Mouse (Mus musculus) forebrain, embryonic 14.5 days (tissue): ENCODE measurements around the gene Usp5. TPM values are rescaled to one million over a fixed set of nuclear protein-coding genes. Genes with fewer than 3 reads are reported as not detected.
A peak's percentile ranks its signal among the peaks of the same experiment; 100 is the strongest.

Source experiments
- ATAC-seq: fragments of 200-750 bp; cut with Nextera tagmentation; 2 replicates; pipeline ENCODE4 v1.8.0; 2017; ENCODE audit warnings: mild to moderate bottlenecking, moderate library complexity
- DNase-seq: peaks from one replicate; pipeline ENCODE4 v3.0.0-alpha.2; 2015; ENCODE audit warnings: low spot score
- H3K27ac ChIP-seq: fragments of 300-500 bp; sonication (generic); 2 replicates; pipeline ENCODE4 v1.5.1; 2014; ENCODE audit warnings: low read depth, mild to moderate bottlenecking, control low read depth, low read length, moderate library complexity
- H3K27me3 ChIP-seq: fragments of 300-500 bp; sonication (generic); replicated peaks from 2 replicates; pipeline ENCODE4 v1.6.1; 2014; ENCODE audit warnings: low read length, control low read depth, mixed read lengths; ENCODE audit not compliant: control insufficient read depth, insufficient read depth
- H3K36me3 ChIP-seq: fragments of 300-500 bp; sonication (generic); 2 replicates; pipeline ENCODE4 v1.6.1; 2014; ENCODE audit warnings: low read length, control low read depth; ENCODE audit not compliant: control insufficient read depth, insufficient read depth
- H3K4me1 ChIP-seq: fragments of 300-500 bp; sonication (generic); 2 replicates; pipeline ENCODE4 v1.6.1; 2014; ENCODE audit warnings: antibody characterized with exemption, low read length, control low read depth; ENCODE audit not compliant: control insufficient read depth, insufficient read depth
- H3K4me2 ChIP-seq: fragments of 300-500 bp; sonication (generic); 2 replicates; pipeline ENCODE4 v1.6.1; 2014; ENCODE audit warnings: mild to moderate bottlenecking, control low read depth, low read length
- H3K4me3 ChIP-seq: fragments of 300-500 bp; sonication (generic); 2 replicates; pipeline ENCODE4 v1.5.1; 2014; ENCODE audit warnings: low read depth, low read length, control low read depth
- H3K9ac ChIP-seq: fragments of 300-500 bp; sonication (generic); 2 replicates; pipeline ENCODE4 v1.6.1; 2014; ENCODE audit warnings: mild to moderate bottlenecking, low read length, control low read depth, moderate library complexity
- H3K9me3 ChIP-seq: fragments of 300-500 bp; sonication (generic); replicated peaks from 2 replicates; pipeline ENCODE4 v1.6.1; 2016; ENCODE audit warnings: low read length, control low read depth, mixed read lengths; ENCODE audit not compliant: control insufficient read depth
- WGBS: fragments of 180-500 bp; shearing (Covaris S2); extraction: QIAGEN DNeasy Blood & Tissue Kit; methylation state at CpG from one replicate; pipeline ENCODE4 v1.1.7; 2014; 5-methylcytosine and 5-hydroxymethylcytosine counted together
- polyA plus RNA-seq: library from polyadenylated mRNA; unstranded; fragments of >200 nt; fragmentation: Nextera tagmentation; extraction: Ambion mirVana; gene quantifications from 2 replicates; pipeline ENCODE4 v1.2.1, GENCODE M21; 2014

The Usp5 gene
- polyA plus RNA-seq, result 154 and 174 TPM in 2 replicates

DNA sequence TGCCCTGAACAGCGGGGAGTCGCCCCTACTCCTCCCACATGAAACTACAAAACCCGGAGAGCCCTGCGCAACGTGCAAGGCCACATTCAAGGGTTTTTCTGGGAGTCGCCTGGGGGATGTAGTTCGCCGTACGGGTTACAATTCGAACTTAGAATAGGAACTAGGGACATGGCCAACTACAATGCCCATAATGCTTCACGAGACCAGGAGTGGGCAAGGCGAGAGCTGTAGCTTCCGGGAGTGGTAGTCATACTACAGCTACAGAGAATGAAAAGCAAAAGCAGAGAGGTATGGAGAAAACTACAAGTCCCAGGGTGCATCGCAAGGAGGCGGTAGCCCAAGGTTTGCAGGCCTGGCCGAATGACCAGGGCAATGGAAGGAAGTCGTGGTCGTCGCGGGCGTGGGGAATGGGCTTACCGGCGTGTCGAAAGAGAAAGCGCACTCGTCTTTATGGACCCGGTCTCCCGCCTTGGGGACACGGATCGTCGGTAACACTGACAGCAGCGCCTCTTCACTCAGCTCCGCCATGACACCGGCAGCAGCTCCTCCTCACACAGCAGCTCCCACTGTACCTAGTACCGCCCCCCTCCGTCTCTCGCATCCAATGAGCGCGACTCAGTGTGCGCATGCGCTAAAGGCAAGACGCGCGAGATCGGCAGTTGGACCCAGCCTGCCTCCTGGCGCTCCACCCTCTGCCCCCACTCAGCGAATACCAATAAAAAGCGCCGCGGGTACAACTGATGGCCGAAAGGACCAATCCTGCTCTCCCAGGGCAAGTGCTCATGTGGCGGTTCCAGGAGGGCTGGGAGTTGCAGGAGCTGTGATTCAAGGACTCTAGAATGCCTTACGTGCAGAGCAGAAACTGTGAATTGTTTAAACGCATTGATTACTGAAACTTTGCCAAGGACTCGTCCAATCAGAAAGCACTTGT is at the start of gene Usp5, which contains the start of gene Cdca3:
Gene Usp5, minus strand, starts transcription at position 617 of the 931 bp plus-strand sequence.
Gene Cdca3, plus strand, starts transcription at position 680 of the 931 bp plus-strand sequence.
- Histone ChIP-seq H3K27ac (peak within 1 kb of the TSS; percentile 73), H3K27me3 (no peaks in the 10 kb centered on the region), H3K36me3 (peaks cover 44% of the 10 kb centered on the region), H3K4me2 (peak within 1 kb of the TSS; percentile 95), H3K9me3 (no peaks in the 10 kb centered on the region), H3K9ac (peak within 1 kb of the TSS; percentile 71), H3K4me3 (peak within 1 kb of the TSS; percentile 56), H3K4me1 (peaks cover 11% of the 10 kb centered on the region)
- ATAC-seq (peak; percentile 94), DNase-seq (peak; percentile 100)
- under 1% methylated on average over 55 of the region's 55 CpGs for WGBS

DNA sequence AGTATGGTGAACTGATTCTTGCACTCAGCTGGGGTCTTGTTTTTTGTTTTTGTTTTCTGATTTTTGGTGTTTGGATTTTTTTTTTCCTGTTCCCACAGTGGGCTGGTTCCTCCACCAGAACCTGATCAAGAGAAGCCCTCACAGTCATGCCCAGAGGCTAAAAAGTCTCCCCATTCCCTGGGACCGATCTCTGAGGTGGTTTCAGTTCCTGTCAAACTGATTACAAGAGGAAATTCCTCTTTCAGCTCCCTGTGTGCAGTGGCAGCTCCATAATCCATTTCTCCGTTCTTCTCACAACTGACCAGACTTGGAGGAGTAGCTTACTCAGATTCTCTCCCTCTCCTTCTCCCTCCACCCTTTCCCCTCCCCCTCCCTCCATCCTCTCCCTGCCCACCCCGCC is 45.1 kb upstream of the Usp5 start:
- DNase-seq, result no peak
- Histone ChIP-seq H3K9ac (no peak overlapping the region), H3K27ac (no peak overlapping the region), H3K36me3 (no peaks in the 10 kb centered on the region), H3K27me3 (no peaks in the 10 kb centered on the region), H3K9me3 (no peaks in the 10 kb centered on the region), H3K4me2 (no peak overlapping the region), H3K4me1 (no peaks in the 10 kb centered on the region), H3K4me3 (no peak overlapping the region)
- WGBS, result 67% methylated on average over 2 of the region's 3 CpGs
- no peak for ATAC-seq

DNA sequence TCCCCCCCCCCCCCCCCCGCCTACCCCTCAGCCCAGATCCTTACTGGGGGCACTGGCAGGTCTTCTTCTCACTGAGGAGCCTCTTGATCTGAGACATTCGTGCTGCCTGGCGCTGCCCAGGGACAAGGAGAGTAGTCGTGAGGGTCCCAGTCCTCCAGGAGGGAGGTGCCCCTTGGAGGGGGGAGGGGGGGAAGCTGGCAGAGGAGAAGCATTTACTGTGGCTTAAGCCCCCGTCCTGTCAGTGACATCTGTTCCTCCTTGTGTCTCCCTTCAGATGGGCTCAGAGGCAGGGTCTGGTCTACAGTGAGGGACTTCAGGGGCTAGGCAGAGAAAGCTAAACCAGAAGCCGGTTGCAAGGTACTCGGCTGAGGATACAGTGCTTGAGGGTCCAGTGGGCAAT is 37.3 kb upstream of the Usp5 start:
- Histone ChIP-seq H3K4me1 (peaks cover 13% of the 10 kb centered on the region), H3K4me2 (no peak overlapping the region), H3K4me3 (no peak overlapping the region), H3K27ac (no peak overlapping the region), H3K36me3 (no peaks in the 10 kb centered on the region), H3K9me3 (no peaks in the 10 kb centered on the region), H3K27me3 (no peaks in the 10 kb centered on the region), H3K9ac (no peak overlapping the region)
- ATAC-seq (no peak), DNase-seq (no peak)
- 56% methylated on average over 6 of the region's 7 CpGs for WGBS

DNA sequence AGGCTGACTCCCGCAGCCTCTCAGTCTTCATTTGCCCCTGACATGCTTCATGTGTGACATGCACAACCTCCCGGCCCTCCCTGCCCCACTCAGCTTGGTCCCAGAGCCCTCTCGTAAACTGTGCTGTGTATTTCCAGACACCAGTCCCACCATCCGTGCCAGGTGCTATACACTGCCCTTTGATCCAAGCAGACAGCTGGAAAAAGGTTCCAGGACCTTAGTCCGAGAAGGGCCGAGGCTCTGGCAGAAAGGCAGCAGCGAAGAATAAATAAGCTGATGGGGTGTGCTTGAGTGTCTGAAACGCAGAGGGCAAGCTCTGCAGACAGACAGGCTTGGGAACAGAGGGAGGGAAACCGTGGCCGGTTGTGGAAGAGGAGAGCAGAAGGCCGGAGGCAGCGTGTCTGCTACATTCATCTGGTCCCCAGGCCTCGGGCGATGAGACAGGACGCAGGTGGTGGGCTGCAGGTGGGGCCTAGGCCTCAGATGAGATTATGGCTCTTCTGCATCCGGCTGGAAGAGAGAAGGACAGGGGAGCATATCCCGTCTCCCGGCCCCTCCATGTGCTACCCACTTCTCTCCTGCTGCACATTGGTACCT is 36.6 kb upstream of the Usp5 start:
- H3K9me3 ChIP-seq, result no peaks in the 10 kb centered on the region
- H3K4me3 ChIP-seq, result no peak overlapping the region
- H3K4me1 ChIP-seq, result peaks cover 15% of the 10 kb centered on the region
- no peak for ATAC-seq
- H3K4me2 ChIP-seq, result no peak overlapping the region
- 0 out of 2 replicates have a peak, but pooled peaks cover 5% of the 10 kb centered on the region for H3K36me3 ChIP-seq
- 60% methylated on average over 18 of the region's 18 CpGs for WGBS
- no peaks in the 10 kb centered on the region for H3K27me3 ChIP-seq
- H3K9ac ChIP-seq, result 0 out of 2 replicates have a peak overlapping the region, but pooled peaks have one; percentile 0
- no peak for DNase-seq
- no peak overlapping the region for H3K27ac ChIP-seq

DNA sequence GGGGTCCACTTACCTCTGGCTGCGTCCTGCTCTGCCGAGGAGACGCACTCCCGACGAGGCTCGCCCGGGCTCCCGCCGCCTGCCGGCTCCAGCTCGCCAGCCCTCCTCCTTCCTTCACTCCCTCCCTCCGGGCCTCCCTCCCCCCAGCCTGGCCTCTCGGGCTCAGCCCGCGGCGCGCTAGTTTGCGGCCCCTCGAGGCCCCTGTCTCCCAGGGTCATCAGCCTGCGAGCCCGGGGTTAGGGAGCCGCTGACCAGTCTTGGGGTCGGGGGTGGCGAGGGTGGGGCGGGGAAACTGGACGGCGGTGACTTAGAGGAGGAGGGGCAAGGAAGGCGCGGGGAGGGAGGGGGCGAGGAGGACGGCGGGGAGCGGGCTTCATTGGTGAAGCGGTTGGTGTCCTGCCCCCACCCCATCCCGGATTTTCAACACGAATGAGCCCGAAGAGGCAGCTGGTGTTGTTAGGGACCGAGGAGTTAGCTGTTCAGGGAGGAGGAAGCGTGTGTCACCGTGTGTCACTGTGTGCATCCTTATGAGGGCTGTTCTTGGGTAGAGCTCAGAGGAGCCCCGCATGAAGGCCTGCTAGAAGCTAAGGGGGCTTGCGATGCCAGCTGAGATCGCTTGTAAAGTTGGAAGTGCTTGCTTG is 34.5 kb upstream of the Usp5 start, which contains the start of gene Gpr162:
Gene Gpr162, minus strand, starts transcription at position 326 of the 641 bp plus-strand sequence.
- H3K27ac ChIP-seq, result peak within 1 kb of the TSS; percentile 90
- 2% methylated on average over 32 of the region's 43 CpGs for WGBS
- H3K9ac ChIP-seq, result peak within 1 kb of the TSS; percentile 79
- H3K4me2 ChIP-seq, result peak within 1 kb of the TSS; percentile 77
- DNase-seq, result peak; percentile 74
- ATAC-seq, result peak; percentile 70
- H3K27me3 ChIP-seq, result no peaks in the 10 kb centered on the region
- H3K36me3 ChIP-seq, result 0 out of 2 replicates have a peak, but pooled peaks cover 6% of the 10 kb centered on the region
- H3K4me1 ChIP-seq, result peaks cover 18% of the 10 kb centered on the region
- peak within 1 kb of the TSS; percentile 60 for H3K4me3 ChIP-seq
- H3K9me3 ChIP-seq, result no peaks in the 10 kb centered on the region

DNA sequence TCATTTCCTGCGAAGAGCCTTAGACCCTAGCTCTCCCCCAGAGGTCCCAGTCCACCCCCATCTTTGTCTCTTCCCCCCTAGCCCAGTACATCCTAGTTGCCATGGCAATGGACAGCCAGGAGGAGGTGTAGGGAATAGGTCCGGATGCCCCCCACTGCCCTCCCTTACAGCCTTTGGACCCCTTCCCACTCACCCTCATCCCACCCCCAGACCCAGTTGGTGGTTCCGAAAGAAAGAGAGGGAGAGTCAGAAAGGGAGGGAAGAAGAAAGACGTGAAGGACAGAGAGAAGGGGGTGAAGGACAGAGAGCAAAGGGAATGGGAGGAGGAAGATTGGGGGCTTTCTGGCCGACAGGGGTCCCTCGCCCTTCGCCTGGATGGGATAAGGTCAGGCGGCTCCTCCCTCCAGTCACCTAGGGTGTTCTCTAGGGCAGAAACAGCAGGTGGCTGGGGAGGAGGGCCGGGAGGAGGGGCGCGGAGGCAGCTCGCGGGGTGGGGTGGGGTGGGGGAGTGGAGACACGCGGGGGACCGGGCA is 33.9 kb upstream of the Usp5 start:
- WGBS, result 1% methylated on average over 10 of the region's 16 CpGs
- Histone ChIP-seq H3K36me3 (0 out of 2 replicates have a peak, but pooled peaks cover 10% of the 10 kb centered on the region), H3K27ac (peak overlapping the region; percentile 90), H3K4me2 (peak overlapping the region; percentile 77), H3K9me3 (no peaks in the 10 kb centered on the region), H3K4me3 (peak overlapping the region; percentile 60), H3K9ac (peak overlapping the region; percentile 79), H3K27me3 (no peaks in the 10 kb centered on the region), H3K4me1 (peaks cover 22% of the 10 kb centered on the region)
- ATAC-seq (peak; percentile 22), DNase-seq (peak; percentile 42)

DNA sequence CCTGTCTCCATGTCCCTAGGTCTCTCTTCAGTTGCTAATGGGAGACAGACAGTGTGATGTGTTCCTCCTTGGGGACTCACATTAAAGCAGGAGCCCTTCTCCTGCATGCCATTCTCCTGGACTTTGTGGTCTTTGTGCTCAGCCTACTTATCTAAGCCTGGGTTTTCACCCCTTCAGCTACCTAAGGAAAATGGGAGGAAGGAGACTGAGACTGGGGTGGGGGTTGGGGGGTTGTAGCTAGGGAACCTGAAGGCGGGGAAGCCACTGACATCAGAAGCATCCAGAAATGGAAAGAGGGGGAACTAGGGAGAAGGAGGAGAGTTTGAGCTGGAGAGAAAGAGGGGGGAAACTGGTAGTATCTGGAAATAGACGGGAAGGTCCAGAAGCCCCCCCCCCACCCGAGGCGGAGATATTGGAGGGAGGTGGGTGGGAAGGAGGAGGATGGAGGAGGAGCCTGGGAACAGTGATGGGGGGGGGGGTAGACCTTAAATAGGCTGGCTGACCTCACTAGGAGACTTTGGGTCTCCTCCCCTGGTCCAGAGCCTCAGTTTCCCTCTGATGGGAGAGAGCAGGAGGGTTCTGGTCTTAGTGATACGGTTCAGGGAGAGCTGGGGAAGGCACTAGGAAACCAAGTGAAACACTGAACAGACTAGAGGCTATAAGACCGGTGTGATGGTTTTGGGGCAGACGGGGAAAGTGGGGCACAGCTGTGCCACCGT is 33.3 kb upstream of the Usp5 start:
- Histone ChIP-seq H3K4me3 (peak overlapping the region; percentile 60), H3K36me3 (0 out of 2 replicates have a peak, but pooled peaks cover 10% of the 10 kb centered on the region), H3K27me3 (no peaks in the 10 kb centered on the region), H3K9me3 (no peaks in the 10 kb centered on the region), H3K4me1 (peaks cover 25% of the 10 kb centered on the region), H3K4me2 (peak overlapping the region; percentile 77), H3K9ac (peak overlapping the region; percentile 79), H3K27ac (peak overlapping the region; percentile 90)
- DNase-seq, result no peak
- ATAC-seq, result no peak; the same call in 1 of the 2 replicates
- WGBS, result 12% methylated on average over 8 of the region's 8 CpGs

DNA sequence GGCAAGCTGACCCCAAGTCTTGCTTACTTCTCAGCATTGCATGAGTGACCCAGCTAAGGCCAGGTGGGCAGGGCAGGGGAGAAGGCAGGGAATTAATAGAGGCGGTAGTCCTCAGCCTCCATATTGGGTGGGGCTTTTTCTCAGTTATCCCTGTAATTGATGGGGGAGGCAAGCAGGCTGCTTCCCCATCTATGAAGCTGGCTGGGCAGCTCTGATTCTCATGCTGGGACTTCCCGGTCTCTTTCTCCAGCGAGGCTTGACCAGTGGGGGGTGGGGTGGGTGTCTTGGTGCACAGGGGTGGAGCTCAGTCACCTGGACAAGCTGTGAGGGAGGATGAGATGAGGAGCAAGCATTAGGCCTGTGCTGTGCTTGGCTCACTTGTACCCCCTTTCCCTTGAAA is 32.5 kb upstream of the Usp5 start:
- Histone ChIP-seq H3K9me3 (no peaks in the 10 kb centered on the region), H3K9ac (peak overlapping the region; percentile 79; the same call in 1 of the 2 replicates), H3K27me3 (no peaks in the 10 kb centered on the region), H3K4me1 (peaks cover 25% of the 10 kb centered on the region), H3K4me3 (peak overlapping the region; percentile 60; the same call in 1 of the 2 replicates), H3K27ac (peak overlapping the region; percentile 90; the same call in 1 of the 2 replicates), H3K4me2 (peak overlapping the region; percentile 77), H3K36me3 (0 out of 2 replicates have a peak, but pooled peaks cover 10% of the 10 kb centered on the region)
- ATAC-seq (no peak), DNase-seq (no peak)
- WGBS, result 35% methylated on average over 3 of the region's 3 CpGs
